Mouse (Mus musculus): ENCODE measurements around the gene Tns1.
A peak's percentile ranks its signal among the peaks of the same experiment; 100 is the strongest.

The Tns1 gene

DNA sequence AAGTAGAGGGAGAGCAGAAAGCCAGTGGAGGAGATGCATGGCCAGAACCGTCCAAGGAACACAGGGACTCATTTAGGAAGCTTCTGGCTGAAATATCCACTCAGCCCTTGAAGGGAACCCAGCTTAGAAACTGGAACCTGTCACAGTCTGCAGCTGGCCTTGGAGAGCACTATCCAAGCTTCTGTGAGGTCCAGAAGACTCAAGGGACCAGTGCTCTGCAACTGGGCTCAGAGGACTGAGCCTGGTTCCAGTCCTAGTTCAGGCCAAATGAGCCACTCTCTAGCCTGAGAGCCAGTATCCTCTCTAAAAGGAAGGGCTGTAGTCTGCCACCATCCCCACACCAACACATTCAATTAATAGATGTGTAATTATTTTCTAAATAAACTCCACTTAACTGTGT lies 35.7 kb downstream of the Tns1 start:
- no peaks in the 10 kb centered on the region for H3K36me3 ChIP-seq (ENCODE audit: control insufficient read depth, insufficient read depth, low read length, poor library complexity, severe bottlenecking)
- no peak for DNase-seq (ENCODE audit: low read depth, low spot score)

DNA sequence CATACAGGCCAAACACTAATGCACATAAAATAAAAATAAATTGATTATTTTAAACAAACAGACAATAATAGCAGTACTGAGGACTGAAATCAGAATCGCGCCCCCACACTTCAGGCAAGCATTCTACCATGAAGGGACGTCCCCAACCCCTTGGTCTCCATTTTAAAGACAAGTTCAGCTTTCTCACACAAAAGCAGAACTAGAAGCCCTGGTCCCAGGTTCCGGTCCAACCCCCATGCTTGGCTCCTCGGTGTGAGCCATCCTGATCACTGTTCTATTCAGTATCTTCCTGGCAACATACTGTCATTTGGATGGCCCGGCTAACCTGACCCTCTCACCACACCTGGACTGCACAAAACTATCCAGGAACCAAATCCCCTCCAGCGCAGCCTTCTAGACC lies 38.7 kb downstream of the Tns1 start:
- no peaks in the 10 kb centered on the region for H3K36me3 ChIP-seq (ENCODE audit: control insufficient read depth, insufficient read depth, low read length, poor library complexity, severe bottlenecking)
- H3K27me3 ChIP-seq (ENCODE audit: control insufficient read depth, insufficient read depth, low read length, poor library complexity, severe bottlenecking), result no peaks in the 10 kb centered on the region
- DNase-seq (ENCODE audit: low read depth, low spot score), result peak; percentile 54

More for the DNA sequence above, 35.7 kb downstream of the Tns1 start:
- H3K27me3 ChIP-seq (ENCODE audit: control insufficient read depth, insufficient read depth, low read length, poor library complexity, severe bottlenecking), result no peaks in the 10 kb centered on the region

DNA sequence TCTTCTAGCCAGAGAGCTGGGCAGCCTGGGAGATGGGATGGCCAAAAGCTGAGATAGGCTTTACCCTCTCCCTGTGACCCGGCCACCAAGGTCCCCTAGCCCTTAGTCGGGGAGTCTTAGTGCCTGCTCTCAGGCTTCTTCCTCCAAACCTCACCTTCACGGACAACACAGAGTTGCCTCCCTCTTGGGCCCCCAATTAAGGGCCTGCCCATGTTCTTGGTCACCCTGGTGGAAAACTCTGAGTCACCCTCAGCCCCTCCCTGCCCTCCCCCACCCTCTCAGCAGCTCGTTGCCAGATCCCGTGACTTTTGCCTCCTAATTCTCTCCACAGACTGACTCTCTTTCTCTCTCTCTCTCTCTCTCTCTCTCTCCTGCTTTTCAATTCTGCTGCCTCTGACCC lies 39.5 kb downstream of the Tns1 start:
- Histone ChIP-seq H3K27me3 (ENCODE audit: control insufficient read depth, insufficient read depth, low read length, poor library complexity, severe bottlenecking) (no peaks in the 10 kb centered on the region), H3K36me3 (ENCODE audit: control insufficient read depth, insufficient read depth, low read length, poor library complexity, severe bottlenecking) (no peaks in the 10 kb centered on the region)
- DNase-seq (ENCODE audit: low read depth, low spot score), result no peak

DNA sequence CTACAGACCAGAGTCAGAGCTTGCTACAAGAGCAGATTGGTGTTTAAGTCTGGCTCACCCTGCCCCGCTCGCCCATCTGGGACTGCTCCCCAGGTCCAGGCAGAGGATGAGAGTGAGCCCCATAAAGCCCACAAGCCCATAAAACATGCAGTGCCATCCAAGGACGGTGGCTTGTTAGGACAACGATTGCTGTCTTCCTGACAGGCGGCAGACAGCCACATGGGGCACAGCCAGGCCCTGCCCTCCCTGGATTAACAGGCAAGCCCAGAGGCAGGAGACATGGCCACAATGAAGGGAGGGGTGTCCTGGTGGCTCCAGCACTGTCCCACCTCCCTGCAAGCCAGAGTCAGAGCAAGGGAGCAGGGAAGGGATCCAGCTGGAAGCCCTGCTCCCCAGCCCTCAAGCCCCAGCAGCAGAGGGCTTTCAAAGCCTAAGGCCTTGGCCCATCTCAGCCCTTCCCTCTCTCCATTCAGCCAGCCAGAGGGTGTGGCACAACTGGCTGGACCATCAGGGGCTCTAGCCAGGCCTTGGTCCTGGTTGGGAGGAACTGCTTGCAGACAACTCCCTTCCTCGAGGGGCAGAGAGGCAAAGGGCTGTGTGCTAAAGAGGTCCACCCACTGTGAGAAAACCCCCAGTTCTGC lies 40.1 kb downstream of the Tns1 start:
- Histone ChIP-seq H3K36me3 (ENCODE audit: control insufficient read depth, insufficient read depth, low read length, poor library complexity, severe bottlenecking) (no peaks in the 10 kb centered on the region), H3K27me3 (ENCODE audit: control insufficient read depth, insufficient read depth, low read length, poor library complexity, severe bottlenecking) (no peaks in the 10 kb centered on the region)
- no peak for DNase-seq (ENCODE audit: low read depth, low spot score)

DNA sequence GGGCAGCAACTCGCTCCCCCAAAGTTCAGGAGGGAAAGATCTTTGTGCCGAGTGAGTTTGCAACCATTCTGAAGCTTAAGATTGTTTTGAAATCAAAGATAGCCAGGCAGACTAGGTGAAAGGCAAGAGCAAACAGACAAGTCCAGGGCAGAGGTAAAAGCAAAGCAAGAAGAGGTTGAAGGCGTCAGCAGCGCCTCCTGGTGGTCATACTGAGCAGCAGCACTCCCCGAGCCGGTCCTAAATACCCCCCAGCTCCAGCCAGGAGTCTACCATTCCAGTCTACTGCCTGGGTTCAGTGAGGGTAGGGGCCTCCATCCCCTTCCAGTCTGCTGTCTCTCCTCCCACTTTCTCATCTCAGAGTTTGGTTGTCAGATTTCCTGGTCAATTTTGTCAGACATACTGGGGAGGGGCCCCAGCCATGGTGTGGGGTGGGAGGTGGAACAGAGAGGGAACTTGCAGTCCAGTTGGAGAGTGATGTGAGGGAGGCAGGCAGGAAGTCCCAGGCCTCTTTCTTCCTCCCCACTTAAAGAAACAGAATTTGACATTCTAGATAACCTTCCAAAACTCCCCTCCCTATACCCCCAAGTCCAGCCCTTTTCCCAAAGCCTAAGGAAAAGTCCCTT lies 41.3 kb downstream of the Tns1 start:
- Histone ChIP-seq H3K27me3 (ENCODE audit: control insufficient read depth, insufficient read depth, low read length, poor library complexity, severe bottlenecking) (no peaks in the 10 kb centered on the region), H3K36me3 (ENCODE audit: control insufficient read depth, insufficient read depth, low read length, poor library complexity, severe bottlenecking) (no peaks in the 10 kb centered on the region)
- peak; percentile 68 for DNase-seq (ENCODE audit: low read depth, low spot score)

DNA sequence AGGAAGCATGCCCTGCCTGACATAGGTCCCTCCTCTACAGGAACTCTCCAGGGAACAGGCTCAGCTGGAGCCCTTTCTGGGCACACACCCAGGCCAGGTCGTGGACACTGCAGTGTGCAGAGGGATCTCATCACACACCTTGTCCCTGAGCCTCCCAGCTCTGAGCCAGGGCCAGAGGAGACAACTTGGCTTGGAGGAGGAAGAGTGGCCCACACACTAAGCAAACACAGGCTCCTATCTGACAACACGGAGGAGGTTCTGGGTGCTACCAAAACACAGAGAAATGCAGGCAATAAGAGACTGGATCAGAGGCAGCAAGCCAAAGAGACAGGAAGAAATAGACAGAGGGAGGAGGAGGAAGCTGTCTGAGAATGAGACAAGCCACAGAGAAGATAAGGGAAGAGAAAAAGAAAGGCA lies 42.7 kb downstream of the Tns1 start:
- Histone ChIP-seq H3K36me3 (ENCODE audit: control insufficient read depth, insufficient read depth, low read length, poor library complexity, severe bottlenecking) (no peaks in the 10 kb centered on the region), H3K27me3 (ENCODE audit: control insufficient read depth, insufficient read depth, low read length, poor library complexity, severe bottlenecking) (no peaks in the 10 kb centered on the region)
- DNase-seq (ENCODE audit: low read depth, low spot score), result no peak

DNA sequence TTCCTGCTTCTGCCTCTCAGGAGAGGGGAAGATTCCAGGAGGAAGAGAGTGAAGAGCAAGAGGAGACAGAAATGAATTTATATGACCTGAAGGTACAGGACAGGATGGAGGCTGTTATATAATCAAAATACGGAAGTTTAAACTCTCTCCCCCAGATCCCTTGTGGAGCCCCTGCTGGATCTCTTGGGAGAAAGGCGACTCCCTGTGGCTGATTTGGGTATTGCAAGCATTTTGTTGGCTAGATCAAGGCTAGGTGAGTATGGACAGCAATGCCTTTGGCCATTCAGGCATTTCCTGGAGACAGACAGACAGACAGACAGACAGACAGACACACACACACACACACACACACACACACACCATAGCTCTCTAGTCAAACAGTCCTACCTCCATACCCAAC lies 46.9 kb downstream of the Tns1 start:
- Histone ChIP-seq H3K27me3 (ENCODE audit: control insufficient read depth, insufficient read depth, low read length, poor library complexity, severe bottlenecking) (no peaks in the 10 kb centered on the region), H3K36me3 (ENCODE audit: control insufficient read depth, insufficient read depth, low read length, poor library complexity, severe bottlenecking) (no peaks in the 10 kb centered on the region)
- peak; percentile 74 for DNase-seq (ENCODE audit: low read depth, low spot score)

DNA sequence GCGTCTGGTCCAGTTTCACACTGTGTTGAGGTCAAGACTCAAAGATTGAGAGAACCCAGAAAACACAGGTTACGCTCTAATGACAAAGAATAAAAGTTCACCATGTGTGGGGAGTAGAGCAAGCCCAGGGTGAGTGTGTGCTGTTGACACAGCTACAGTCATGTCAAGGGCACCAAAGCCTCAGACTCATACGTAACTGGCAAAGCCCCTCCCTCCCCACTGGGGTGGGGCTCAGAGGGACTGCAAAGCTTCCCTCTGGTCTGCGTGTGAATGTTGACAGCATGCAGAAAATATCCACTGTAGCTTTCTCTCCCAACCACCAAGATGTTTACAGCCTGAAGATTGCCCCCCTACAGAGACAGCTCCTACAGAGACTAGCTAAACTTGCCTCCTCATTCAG lies 48.0 kb downstream of the Tns1 start:
- DNase-seq (ENCODE audit: low read depth, low spot score), result no peak
- Histone ChIP-seq H3K36me3 (ENCODE audit: control insufficient read depth, insufficient read depth, low read length, poor library complexity, severe bottlenecking) (no peaks in the 10 kb centered on the region), H3K27me3 (ENCODE audit: control insufficient read depth, insufficient read depth, low read length, poor library complexity, severe bottlenecking) (no peaks in the 10 kb centered on the region)

DNA sequence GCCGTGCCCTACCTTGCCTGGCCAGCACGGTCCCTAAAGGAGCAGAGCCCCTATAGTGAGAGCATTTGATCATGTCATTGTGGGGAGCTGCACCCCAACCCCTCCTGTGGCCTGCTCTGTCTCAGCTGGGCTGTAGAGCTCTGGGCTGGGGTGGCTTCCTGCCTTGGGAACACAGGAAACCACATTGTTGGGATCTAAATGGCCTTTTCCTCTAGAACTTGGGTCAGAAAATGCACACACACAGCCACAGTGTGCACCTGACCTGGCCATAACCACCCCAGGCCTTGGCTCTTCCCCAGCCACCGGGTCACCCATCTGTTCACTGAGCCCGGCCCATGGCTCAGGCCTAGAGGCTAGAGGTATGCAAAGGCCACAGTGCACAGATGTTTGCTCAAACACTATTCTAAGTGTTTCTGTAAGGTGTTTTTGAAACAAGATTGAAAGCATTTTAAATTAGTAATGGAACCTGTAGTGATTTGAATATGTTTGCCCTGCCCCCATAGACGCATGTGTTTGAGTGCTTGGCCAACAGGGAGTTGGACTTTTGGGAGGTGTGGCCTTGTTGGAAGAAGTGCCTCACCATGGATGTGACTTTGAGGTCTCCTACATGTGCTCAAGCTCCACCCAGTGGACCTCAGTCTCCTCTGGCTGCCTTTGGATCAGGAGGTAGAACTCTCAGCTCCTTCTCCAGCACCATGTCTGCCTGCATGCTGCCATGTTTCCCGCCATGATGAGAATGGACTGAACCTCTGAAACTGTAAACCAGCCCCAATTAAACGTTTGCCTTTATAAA lies 49.4 kb downstream of the Tns1 start:
- DNase-seq (ENCODE audit: low read depth, low spot score), result no peak
- Histone ChIP-seq H3K36me3 (ENCODE audit: control insufficient read depth, insufficient read depth, low read length, poor library complexity, severe bottlenecking) (no peaks in the 10 kb centered on the region), H3K27me3 (ENCODE audit: control insufficient read depth, insufficient read depth, low read length, poor library complexity, severe bottlenecking) (no peaks in the 10 kb centered on the region)

DNA sequence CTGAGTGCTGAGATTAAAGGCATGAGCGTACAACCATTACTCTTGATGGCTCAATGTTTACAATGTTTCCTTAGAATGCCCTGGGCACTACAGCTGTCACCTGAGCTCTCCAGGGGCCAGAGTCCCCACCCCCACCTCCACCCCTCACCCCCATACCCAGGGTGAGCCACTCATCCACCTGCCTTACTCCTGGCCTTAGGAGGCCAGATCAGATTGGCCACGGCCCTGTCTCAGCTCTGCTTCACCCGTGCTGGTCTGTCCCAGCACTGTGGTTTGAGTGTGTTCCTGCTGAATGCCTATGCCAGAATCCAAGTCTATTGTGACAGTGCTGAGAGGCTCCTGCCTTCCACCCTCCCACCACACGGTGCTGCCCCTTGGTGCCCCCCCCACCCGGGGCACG lies 50.5 kb downstream of the Tns1 start:
- H3K36me3 ChIP-seq (ENCODE audit: control insufficient read depth, insufficient read depth, low read length, poor library complexity, severe bottlenecking), result no peaks in the 10 kb centered on the region
- H3K27me3 ChIP-seq (ENCODE audit: control insufficient read depth, insufficient read depth, low read length, poor library complexity, severe bottlenecking), result no peaks in the 10 kb centered on the region
- DNase-seq (ENCODE audit: low read depth, low spot score), result no peak

DNA sequence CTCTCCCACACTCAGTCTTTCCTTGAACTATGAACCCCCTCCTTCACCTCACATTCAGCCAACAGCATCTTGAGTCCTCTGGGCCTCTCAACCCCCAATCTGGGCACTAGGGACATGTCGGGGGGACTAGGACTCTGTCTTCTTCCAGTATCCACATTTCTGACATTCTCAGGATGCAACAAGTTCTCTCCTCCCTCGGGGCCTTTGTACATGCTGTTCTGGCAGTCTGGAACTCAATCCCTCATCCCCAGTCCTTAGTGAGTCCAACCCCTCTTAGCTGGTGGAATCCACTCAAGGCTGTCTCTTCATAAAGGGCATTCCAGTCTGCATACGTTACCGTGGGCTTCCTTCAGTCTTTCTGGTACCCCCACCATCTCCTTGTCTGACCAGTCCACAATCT lies 53.5 kb downstream of the Tns1 start:
- H3K27me3 ChIP-seq (ENCODE audit: control insufficient read depth, insufficient read depth, low read length, poor library complexity, severe bottlenecking), result no peaks in the 10 kb centered on the region
- no peak for DNase-seq (ENCODE audit: low read depth, low spot score)
- no peaks in the 10 kb centered on the region for H3K36me3 ChIP-seq (ENCODE audit: control insufficient read depth, insufficient read depth, low read length, poor library complexity, severe bottlenecking)

DNA sequence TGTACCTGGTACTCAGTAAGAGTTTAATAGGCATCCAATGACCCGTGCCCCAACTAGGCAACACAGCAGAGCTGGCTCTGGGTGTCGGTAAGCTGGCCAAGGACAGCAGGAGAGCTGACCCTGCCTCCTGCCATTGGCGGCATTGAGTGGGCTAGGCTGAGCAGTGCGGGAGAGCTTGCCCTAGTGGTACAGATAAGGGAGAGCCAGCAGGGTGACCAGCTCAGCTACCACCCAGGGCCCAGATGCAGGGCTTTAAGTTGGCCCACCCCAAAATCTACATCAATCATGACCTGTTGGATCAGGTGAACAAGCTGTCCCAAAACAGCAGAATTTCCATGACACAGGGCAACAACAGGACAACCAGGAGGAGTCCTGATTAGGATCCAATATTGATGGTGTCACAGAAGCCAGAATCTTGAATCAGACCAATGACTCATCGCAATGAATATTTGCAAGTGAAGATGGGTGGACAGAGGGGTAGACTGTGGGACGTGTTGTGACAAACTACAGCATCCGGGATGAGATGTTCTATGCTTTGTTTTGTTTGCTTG lies 54.2 kb downstream of the Tns1 start:
- DNase-seq (ENCODE audit: low read depth, low spot score), result no peak
- H3K27me3 ChIP-seq (ENCODE audit: control insufficient read depth, insufficient read depth, low read length, poor library complexity, severe bottlenecking), result no peaks in the 10 kb centered on the region
- H3K36me3 ChIP-seq (ENCODE audit: control insufficient read depth, insufficient read depth, low read length, poor library complexity, severe bottlenecking), result no peaks in the 10 kb centered on the region

DNA sequence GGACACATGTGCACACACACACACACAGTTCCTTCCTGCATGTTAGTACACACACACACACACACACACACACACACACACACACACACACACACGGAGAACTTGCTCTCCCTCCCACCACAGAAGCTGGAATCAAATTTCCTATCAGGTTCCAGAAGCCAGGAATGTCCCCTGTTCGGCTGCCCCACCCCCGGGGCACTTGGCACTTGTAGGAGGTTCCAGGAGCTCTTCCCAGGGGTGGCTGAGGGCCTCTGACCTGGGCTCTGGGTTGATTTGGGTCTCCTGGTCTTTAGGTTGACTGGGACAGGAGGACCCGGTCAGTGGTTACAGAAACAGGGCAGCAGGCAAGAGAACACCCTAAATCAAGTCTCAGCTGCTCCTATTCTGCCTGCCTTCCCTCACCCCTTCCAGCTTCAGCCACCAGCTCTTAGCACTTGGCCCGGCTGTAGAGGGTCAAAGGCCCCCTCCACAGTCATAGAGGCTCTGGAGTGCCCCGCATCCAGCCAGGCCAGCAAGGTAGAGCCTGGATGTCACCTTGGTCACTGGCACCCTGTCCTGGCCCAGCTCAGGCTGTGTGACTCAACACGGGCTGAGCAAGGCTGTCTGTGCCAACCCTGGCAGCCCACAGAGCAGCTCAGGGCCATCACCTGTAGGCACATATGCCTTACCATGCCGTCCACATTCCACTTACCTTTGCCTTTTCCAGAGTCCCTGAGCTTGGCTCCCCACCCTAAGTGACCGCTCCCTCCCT lies 55.0 kb downstream of the Tns1 start:
- no peak for DNase-seq (ENCODE audit: low read depth, low spot score)
- no peaks in the 10 kb centered on the region for H3K36me3 ChIP-seq (ENCODE audit: control insufficient read depth, insufficient read depth, low read length, poor library complexity, severe bottlenecking)

DNA sequence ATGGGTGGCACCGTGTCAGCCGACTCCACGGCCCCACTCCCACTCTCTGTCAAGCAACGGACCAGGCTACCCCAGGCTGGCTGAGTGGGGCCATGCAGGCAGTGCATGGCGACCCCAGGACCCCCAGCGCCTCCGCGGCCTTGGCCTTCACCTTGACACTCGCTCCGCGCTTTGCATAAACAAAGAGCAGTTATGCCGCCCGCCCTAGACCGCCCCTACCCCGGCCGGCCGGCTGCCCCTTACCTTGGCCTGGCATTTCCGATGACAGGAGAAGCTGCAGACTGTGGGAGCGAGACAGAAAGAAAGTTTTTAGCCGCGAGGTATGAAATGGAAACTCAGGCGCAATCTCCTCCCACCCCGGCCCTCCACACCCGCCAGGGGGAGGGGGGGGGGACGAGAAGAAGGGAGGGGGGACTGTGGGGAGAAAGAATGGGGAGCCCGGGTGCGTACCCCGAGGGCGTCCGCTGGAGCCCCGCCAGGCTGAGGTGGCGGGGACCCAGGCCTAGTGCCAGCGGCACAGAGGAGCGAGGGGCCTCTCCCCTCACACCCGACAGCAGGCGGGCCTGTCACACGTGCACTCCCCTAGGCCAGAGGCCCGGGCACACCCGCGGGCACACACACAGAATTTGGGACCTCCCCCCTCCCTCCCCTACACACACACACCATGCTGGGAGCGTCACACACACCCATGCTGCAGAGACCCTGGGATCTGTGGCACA lies 55.7 kb downstream of the Tns1 start:
- no peak for DNase-seq (ENCODE audit: low read depth, low spot score)
- Histone ChIP-seq H3K36me3 (ENCODE audit: control insufficient read depth, insufficient read depth, low read length, poor library complexity, severe bottlenecking) (no peaks in the 10 kb centered on the region), H3K27me3 (ENCODE audit: control insufficient read depth, insufficient read depth, low read length, poor library complexity, severe bottlenecking) (no peaks in the 10 kb centered on the region)

More for the DNA sequence above, 55.0 kb downstream of the Tns1 start:
- no peaks in the 10 kb centered on the region for H3K27me3 ChIP-seq (ENCODE audit: control insufficient read depth, insufficient read depth, low read length, poor library complexity, severe bottlenecking)
